Mouse (Mus musculus) lung, embryonic 14.5 days (tissue): ENCODE measurements around the gene Map1s. TPM values are rescaled to one million over a fixed set of nuclear protein-coding genes. Genes with fewer than 3 reads are reported as not detected.

Experiments
- ATAC-seq: fragments of 200-750 bp; cut with Nextera tagmentation; 2 replicates; pipeline ENCODE4 v1.8.0; 2017; ENCODE audit warnings: mild to moderate bottlenecking, moderate TSS enrichment, moderate library complexity; ENCODE audit not compliant: insufficient read depth
- DNase-seq: peaks from one replicate; pipeline ENCODE4 v3.0.0-alpha.2; 2015
- H3K27ac ChIP-seq: fragments of 300-500 bp; sonication (generic); 2 replicates; pipeline ENCODE4 v1.5.1; 2014; ENCODE audit warnings: low read depth, mild to moderate bottlenecking, moderate library complexity
- H3K27me3 ChIP-seq: fragments of 300-500 bp; sonication (generic); 2 replicates; pipeline ENCODE4 v1.6.1; 2014; ENCODE audit warnings: low read length, control low read depth; ENCODE audit not compliant: insufficient read depth
- H3K36me3 ChIP-seq: fragments of 300-500 bp; sonication (generic); 2 replicates; pipeline ENCODE4 v1.6.1; 2014; ENCODE audit warnings: control low read depth; ENCODE audit not compliant: insufficient read depth
- H3K4me1 ChIP-seq: fragments of 300-500 bp; sonication (generic); 2 replicates; pipeline ENCODE4 v1.6.1; 2014; ENCODE audit warnings: antibody characterized with exemption, control low read depth; ENCODE audit not compliant: insufficient read depth
- H3K4me2 ChIP-seq: fragments of 300-500 bp; sonication (generic); 2 replicates; pipeline ENCODE4 v1.6.1; 2014; ENCODE audit warnings: mild to moderate bottlenecking
- H3K4me3 ChIP-seq: fragments of 300-500 bp; sonication (generic); 2 replicates; pipeline ENCODE4 v1.5.1; 2014; ENCODE audit warnings: low read depth, low read length
- H3K9ac ChIP-seq: fragments of 300-500 bp; sonication (generic); 2 replicates; pipeline ENCODE4 v1.6.1; 2014
- H3K9me3 ChIP-seq: fragments of 300-500 bp; sonication (generic); 2 replicates; pipeline ENCODE4 v1.6.1; 2016; ENCODE audit warnings: low read depth, low read length, control low read depth
- CTCF ChIP-seq: IDR thresholded peaks from 2 replicates; pipeline ENCODE4 v1.5.1; 2016; ENCODE audit warnings: antibody characterized with exemption, low read depth
- WGBS: fragments of 180-500 bp; shearing (Covaris S2); extraction: QIAGEN DNeasy Blood & Tissue Kit; methylation state at CpG from one replicate; pipeline ENCODE4 v1.1.7; 2014; 5-methylcytosine and 5-hydroxymethylcytosine counted together
- polyA plus RNA-seq: library from polyadenylated mRNA; unstranded; fragments of >200 nt; fragmentation: Nextera tagmentation; extraction: Ambion mirVana; gene quantifications from 2 replicates; pipeline ENCODE4 v1.2.1, GENCODE M21; 2014

Map1s gene
- polyA plus RNA-seq, 1 experiment from 2014 or later, result 54.4 TPM

GRCm38 (mm10) chr8:70907518-70907917, 1.8 kb downstream of the Map1s start:
- Histone ChIP-seq H3K9me3 (no peaks in the 10 kb centered on the region), H3K4me3 (no peak overlapping the region), H3K27me3 (no peaks in the 10 kb centered on the region), H3K9ac (no peak overlapping the region), H3K27ac (no peak overlapping the region), H3K36me3 (peaks cover 20% of the 10 kb centered on the region), H3K4me1 (peaks cover 15% of the 10 kb centered on the region), H3K4me2 (no peak overlapping the region)
- WGBS, result 87% methylated on average over 2 of the region's 2 CpGs
- ATAC-seq, result no peak
- no peak for DNase-seq
- TF ChIP-seq CTCF, result no peak

GRCm38 (mm10) chr8:70911596-70911995, 5.9 kb downstream of the Map1s start:
- peak; percentile 47 for TF ChIP-seq CTCF
- H3K27me3 ChIP-seq, result no peaks in the 10 kb centered on the region
- ATAC-seq (no peak), DNase-seq (no peak)
- H3K4me2 ChIP-seq, result no peak overlapping the region
- H3K9me3 ChIP-seq, result no peaks in the 10 kb centered on the region
- no peak overlapping the region for H3K27ac ChIP-seq
- no peak overlapping the region for H3K9ac ChIP-seq
- 78% methylated on average over 5 of the region's 5 CpGs for WGBS
- peaks cover 7% of the 10 kb centered on the region for H3K4me1 ChIP-seq
- peaks cover 59% of the 10 kb centered on the region for H3K36me3 ChIP-seq
- no peak overlapping the region for H3K4me3 ChIP-seq

- H3K27me3 ChIP-seq, result no peaks in the 10 kb centered on the region
- ATAC-seq, result no peak
- no peak overlapping the region for H3K4me3 ChIP-seq
- 90% methylated on average over 30 of the region's 30 CpGs for WGBS
- H3K4me1 ChIP-seq, result no peaks in the 10 kb centered on the region
- no peak for TF ChIP-seq CTCF
- peaks cover 72% of the 10 kb centered on the region for H3K36me3 ChIP-seq
- H3K9me3 ChIP-seq, result no peaks in the 10 kb centered on the region
- no peak overlapping the region for H3K4me2 ChIP-seq
- H3K27ac ChIP-seq, result no peak overlapping the region
- no peak overlapping the region for H3K9ac ChIP-seq
- no peak for DNase-seq
Observed at GRCm38 (mm10) chr8:70912955-70913354, 7.2 kb downstream of the Map1s start.

- H3K4me1 ChIP-seq, result no peaks in the 10 kb centered on the region
- peaks cover 77% of the 10 kb centered on the region for H3K36me3 ChIP-seq
- no peaks in the 10 kb centered on the region for H3K27me3 ChIP-seq
- 94% methylated on average over 26 of the region's 26 CpGs for WGBS
- no peak for DNase-seq
- no peak overlapping the region for H3K4me2 ChIP-seq
- H3K9me3 ChIP-seq, result no peaks in the 10 kb centered on the region
- ATAC-seq, result no peak
- no peak for TF ChIP-seq CTCF
- H3K9ac ChIP-seq, result no peak overlapping the region
- H3K27ac ChIP-seq, result no peak overlapping the region
- H3K4me3 ChIP-seq, result no peak overlapping the region
Observed at GRCm38 (mm10) chr8:70913523-70913922, 7.8 kb downstream of the Map1s start.

- H3K36me3 ChIP-seq, result peaks cover 85% of the 10 kb centered on the region
- 92% methylated on average over 17 of the region's 17 CpGs for WGBS
- H3K27me3 ChIP-seq, result no peaks in the 10 kb centered on the region
- H3K4me3 ChIP-seq, result no peak overlapping the region
- H3K4me1 ChIP-seq, result no peaks in the 10 kb centered on the region
- H3K4me2 ChIP-seq, result no peak overlapping the region
- no peak for DNase-seq
- H3K27ac ChIP-seq, result no peak overlapping the region
- no peak for TF ChIP-seq CTCF
- no peak for ATAC-seq
- H3K9me3 ChIP-seq, result no peaks in the 10 kb centered on the region
- H3K9ac ChIP-seq, result no peak overlapping the region
Observed at GRCm38 (mm10) chr8:70914704-70915103, 9.0 kb downstream of the Map1s start.

- peak; percentile 39 for DNase-seq
- H3K9me3 ChIP-seq, result no peaks in the 10 kb centered on the region
- no peaks in the 10 kb centered on the region for H3K27me3 ChIP-seq
- H3K4me1 ChIP-seq, result no peaks in the 10 kb centered on the region
- no peak overlapping the region for H3K4me3 ChIP-seq
- no peak overlapping the region for H3K27ac ChIP-seq
- H3K36me3 ChIP-seq, result peaks cover 46% of the 10 kb centered on the region
- no peak overlapping the region for H3K4me2 ChIP-seq
- WGBS, result 70% methylated on average over 9 of the region's 9 CpGs
- no peak overlapping the region for H3K9ac ChIP-seq
- no peak for TF ChIP-seq CTCF
- ATAC-seq, result peak; percentile 50; the same call in 1 of the 2 replicates
Observed at GRCm38 (mm10) chr8:70920049-70920922, 14.6 kb downstream of the Map1s start.

- no peak overlapping the region for H3K4me2 ChIP-seq
- H3K9me3 ChIP-seq, result no peaks in the 10 kb centered on the region
- H3K27ac ChIP-seq, result no peak overlapping the region
- no peak overlapping the region for H3K4me3 ChIP-seq
- WGBS, result 78% methylated on average over 4 of the region's 4 CpGs
- H3K4me1 ChIP-seq, result no peaks in the 10 kb centered on the region
- DNase-seq (no peak), ATAC-seq (no peak)
- H3K9ac ChIP-seq, result no peak overlapping the region
- no peaks in the 10 kb centered on the region for H3K27me3 ChIP-seq
- peaks cover 9% of the 10 kb centered on the region; the same call in 1 of the 2 replicates for H3K36me3 ChIP-seq
- TF ChIP-seq CTCF, result no peak
Observed at GRCm38 (mm10) chr8:70924151-70924550, 18.4 kb downstream of the Map1s start.
